Mouse (Mus musculus) forebrain, embryonic 10.5 days (tissue): Measurements from ENCODE around the gene Macrod1. TPM values are rescaled to one million over a fixed set of nuclear protein-coding genes. Genes with fewer than 3 reads are reported as not detected.

ENCODE experiments used
- DNase-seq: peaks from one replicate; pipeline ENCODE4 v3.0.0-alpha.2; 2017; ENCODE audit warnings: low spot score; ENCODE audit errors: extremely low spot score
- H3K27ac ChIP-seq: fragments of 300-500 bp; sonication (generic); 2 replicates; pipeline ENCODE4 v1.5.1; 2016; ENCODE audit warnings: mild to moderate bottlenecking
- H3K27me3 ChIP-seq: fragments of 300-500 bp; sonication (generic); 2 replicates; pipeline ENCODE4 v1.6.1; 2016; ENCODE audit warnings: mild to moderate bottlenecking; ENCODE audit not compliant: poor library complexity, severe bottlenecking
- H3K36me3 ChIP-seq: fragments of 300-500 bp; sonication (generic); replicated peaks from 2 replicates; pipeline ENCODE4 v1.6.1; 2016; ENCODE audit warnings: mild to moderate bottlenecking, moderate library complexity
- H3K4me1 ChIP-seq: fragments of 300-500 bp; sonication (generic); 2 replicates; pipeline ENCODE4 v1.6.1; 2016
- H3K4me3 ChIP-seq: fragments of 300-500 bp; sonication (generic); 2 replicates; pipeline ENCODE4 v1.5.1; 2016; ENCODE audit warnings: mild to moderate bottlenecking, moderate library complexity
- H3K9me3 ChIP-seq: fragments of 300-500 bp; sonication (generic); 2 replicates; pipeline ENCODE4 v1.6.1; 2016; ENCODE audit warnings: mild to moderate bottlenecking, moderate library complexity
- WGBS: fragments of 180-500 bp; shearing (Covaris S2); methylation state at CpG from one replicate; pipeline ENCODE4 v1.1.7; 2016; 5-methylcytosine and 5-hydroxymethylcytosine counted together
- polyA plus RNA-seq: library from polyadenylated mRNA; unstranded; fragments of >200 nt; fragmentation: Nextera tagmentation; extraction: Ambion mirVana; gene quantifications from 2 replicates; pipeline ENCODE4 v1.2.1, GENCODE M21; 2016

The Macrod1 gene
- polyA plus RNA-seq, 1 experiment from 2014 or later, result 3.7 TPM

DNA sequence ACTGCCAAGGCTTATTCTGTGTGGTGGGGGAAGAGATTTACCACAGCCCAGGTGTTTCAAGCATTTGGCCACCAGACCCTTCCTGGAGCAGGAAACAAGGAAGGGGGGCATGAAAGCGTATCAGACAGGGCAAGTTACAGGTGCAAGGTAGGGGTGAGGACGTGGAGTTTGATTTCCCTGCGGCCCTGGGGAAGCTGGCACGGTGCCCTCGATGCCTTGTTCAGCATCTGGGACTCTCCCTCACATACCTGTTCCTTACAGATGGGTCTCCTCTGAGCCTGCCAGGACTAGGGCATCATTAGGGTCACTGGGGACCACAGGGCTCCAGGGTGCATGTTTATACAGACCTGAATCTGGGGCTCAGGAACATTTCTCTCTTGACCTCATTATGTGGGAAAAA lies 36.1 kb downstream of the Macrod1 start:
- Histone ChIP-seq H3K4me1 (peaks cover 79% of the 10 kb centered on the region), H3K27me3 (peaks cover 69% of the 10 kb centered on the region), H3K27ac (peak overlapping the region; percentile 54), H3K36me3 (peaks cover 12% of the 10 kb centered on the region), H3K9me3 (no peaks in the 10 kb centered on the region), H3K4me3 (no peak overlapping the region)
- no peak for DNase-seq
- 89% methylated on average over 5 of the region's 5 CpGs for WGBS

DNA sequence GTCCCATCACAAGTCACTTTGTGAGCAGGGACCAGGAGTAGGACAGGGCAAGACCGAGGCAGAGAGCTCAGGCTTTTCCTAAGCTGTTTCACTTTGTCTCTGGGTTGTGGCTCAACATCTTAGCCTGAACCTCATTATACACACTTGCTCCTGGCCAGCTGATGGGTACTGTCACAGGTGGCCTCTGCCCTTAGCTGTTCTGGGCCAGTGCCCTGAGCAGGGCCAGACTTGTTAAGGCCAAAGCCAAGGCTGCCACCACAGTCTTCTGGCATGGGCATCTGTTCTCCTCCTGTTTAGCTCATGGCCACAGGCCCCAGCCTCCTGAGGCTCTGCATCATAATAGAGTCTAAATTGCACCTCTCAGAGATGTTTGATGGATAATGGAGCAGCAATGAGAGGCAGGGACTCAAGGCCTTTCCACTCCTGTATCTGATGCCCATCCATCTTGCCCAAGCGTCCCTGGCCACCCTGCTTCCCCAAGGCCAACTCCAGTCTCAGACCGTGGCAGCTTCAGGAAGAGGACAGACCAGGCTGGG lies 43.1 kb downstream of the Macrod1 start:
- Histone ChIP-seq H3K36me3 (peaks cover 12% of the 10 kb centered on the region), H3K27ac (peak overlapping the region; percentile 12; the same call in 1 of the 2 replicates), H3K4me1 (peaks cover 70% of the 10 kb centered on the region), H3K9me3 (no peaks in the 10 kb centered on the region), H3K27me3 (peaks cover 87% of the 10 kb centered on the region), H3K4me3 (no peak overlapping the region)
- DNase-seq, result no peak
- WGBS, result 85% methylated on average over 3 of the region's 3 CpGs

DNA sequence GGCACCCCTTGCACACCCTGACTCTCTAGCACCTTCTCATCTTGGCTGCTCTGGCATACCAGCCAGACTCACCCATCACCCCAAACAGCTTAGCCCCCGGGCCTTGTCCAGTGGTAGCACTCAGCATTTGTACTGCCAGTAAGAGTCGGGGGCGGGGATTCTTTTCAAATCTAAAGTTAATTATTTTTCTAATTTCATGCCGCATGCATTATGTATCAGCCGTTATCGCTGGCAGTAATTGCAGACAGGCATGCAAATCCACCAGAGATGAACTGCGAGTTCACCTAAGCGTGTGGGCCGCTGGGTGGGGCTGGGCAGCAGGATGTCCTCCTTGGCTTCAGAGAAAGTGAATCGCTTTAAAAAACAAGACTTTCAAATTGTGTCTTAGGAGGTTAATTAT lies 45.4 kb downstream of the Macrod1 start:
- H3K4me1 ChIP-seq, result peaks cover 79% of the 10 kb centered on the region
- no peaks in the 10 kb centered on the region for H3K36me3 ChIP-seq
- no peak overlapping the region for H3K27ac ChIP-seq
- H3K9me3 ChIP-seq, result no peaks in the 10 kb centered on the region
- no peak for DNase-seq
- 90% methylated on average over 10 of the region's 10 CpGs for WGBS
- H3K4me3 ChIP-seq, result no peak overlapping the region
- H3K27me3 ChIP-seq, result peaks cover 87% of the 10 kb centered on the region

DNA sequence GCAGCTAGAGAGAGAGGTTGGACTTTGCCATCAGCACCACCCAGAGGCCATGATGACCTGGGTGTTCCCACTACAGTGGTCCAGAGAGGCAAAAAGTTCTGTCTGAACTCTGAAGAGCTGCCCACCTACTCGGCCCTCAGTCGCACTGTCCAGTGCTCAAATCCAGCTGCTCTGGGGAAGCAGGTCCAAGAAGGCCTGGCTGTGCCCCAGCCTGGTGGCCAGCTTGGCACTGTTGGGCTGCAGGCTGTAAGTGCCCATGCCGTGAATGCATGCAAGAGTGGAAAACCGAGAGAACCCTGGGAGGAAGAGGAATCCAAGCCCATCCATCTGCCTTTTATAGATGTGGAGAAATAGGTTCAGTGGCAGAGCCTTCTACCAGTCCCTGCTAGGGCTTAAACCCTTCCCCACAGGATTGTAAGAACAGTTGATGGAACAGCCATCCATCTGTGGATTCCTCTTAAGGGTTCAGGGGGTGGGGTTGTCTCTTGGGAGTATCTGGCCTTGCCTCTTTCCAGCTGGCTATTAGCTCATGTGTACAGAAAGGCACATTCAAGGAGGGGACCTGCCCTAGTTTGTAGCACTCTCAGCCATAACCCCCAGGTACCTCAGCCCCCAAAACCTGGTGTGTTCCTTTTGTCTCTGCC lies 46.9 kb downstream of the Macrod1 start:
- WGBS, result 69% methylated on average over 4 of the region's 4 CpGs
- DNase-seq, result no peak
- Histone ChIP-seq H3K27ac (peak overlapping the region; percentile 82), H3K4me1 (peaks cover 85% of the 10 kb centered on the region), H3K4me3 (peak overlapping the region; percentile 25), H3K9me3 (no peaks in the 10 kb centered on the region), H3K27me3 (peaks cover 87% of the 10 kb centered on the region), H3K36me3 (no peaks in the 10 kb centered on the region)

DNA sequence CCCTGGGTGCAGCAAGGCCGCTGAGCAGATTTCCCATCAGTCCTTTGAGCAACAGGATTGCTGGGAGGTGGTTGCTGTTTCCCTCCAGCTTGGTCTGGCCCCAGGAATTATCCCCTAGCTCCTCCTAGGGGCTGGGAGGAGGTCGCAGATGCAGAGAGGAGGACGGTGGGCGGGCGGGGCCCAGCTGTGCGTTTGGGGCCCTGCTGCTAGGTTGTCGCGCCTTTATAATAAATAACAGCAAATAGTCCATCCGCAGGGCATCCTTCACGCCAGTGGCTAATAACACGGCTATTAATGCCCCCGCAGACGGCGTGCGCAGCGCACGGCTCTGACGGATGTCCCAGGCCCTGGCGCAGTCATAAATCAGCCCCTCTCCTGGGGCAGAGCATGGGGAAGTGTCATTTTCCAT lies 47.4 kb downstream of the Macrod1 start:
- H3K36me3 ChIP-seq, result no peaks in the 10 kb centered on the region
- H3K9me3 ChIP-seq, result no peaks in the 10 kb centered on the region
- H3K27ac ChIP-seq, result peak overlapping the region; percentile 82
- DNase-seq, result no peak
- H3K27me3 ChIP-seq, result peaks cover 86% of the 10 kb centered on the region
- peaks cover 87% of the 10 kb centered on the region for H3K4me1 ChIP-seq
- WGBS, result 17% methylated on average over 19 of the region's 19 CpGs
- H3K4me3 ChIP-seq, result peak overlapping the region; percentile 25

GRCm38 (mm10) chr19:7105544-7105943 lies 48.9 kb downstream of the Macrod1 start, which contains the start of gene Flrt1:
Gene Flrt1 (minus strand): TSS chr19:7105729.
- Histone ChIP-seq H3K9me3 (no peaks in the 10 kb centered on the region), H3K4me3 (no peak within 1 kb of the TSS), H3K4me1 (peaks cover 90% of the 10 kb centered on the region), H3K36me3 (no peaks in the 10 kb centered on the region), H3K27ac (peak within 1 kb of the TSS; percentile 82), H3K27me3 (peaks cover 94% of the 10 kb centered on the region)
- 23% methylated on average over 9 of the region's 9 CpGs for WGBS
- DNase-seq, result no peak

GRCm38 (mm10) chr19:7106566-7106965 lies 50.0 kb downstream of the Macrod1 start:
- DNase-seq, result no peak
- Histone ChIP-seq H3K4me1 (peaks cover 94% of the 10 kb centered on the region), H3K36me3 (no peaks in the 10 kb centered on the region), H3K27me3 (peaks cover 95% of the 10 kb centered on the region), H3K9me3 (no peaks in the 10 kb centered on the region), H3K27ac (no peak overlapping the region), H3K4me3 (no peak overlapping the region)
- WGBS, result 80% methylated on average over 2 of the region's 2 CpGs

GRCm38 (mm10) chr19:7107174-7107573 lies 50.6 kb downstream of the Macrod1 start:
- no peak for DNase-seq
- Histone ChIP-seq H3K4me3 (no peak overlapping the region), H3K36me3 (no peaks in the 10 kb centered on the region), H3K27me3 (peaks cover 95% of the 10 kb centered on the region), H3K27ac (peak overlapping the region; percentile 26; the same call in 1 of the 2 replicates), H3K4me1 (peaks cover 95% of the 10 kb centered on the region), H3K9me3 (no peaks in the 10 kb centered on the region)
- 88% methylated on average over 4 of the region's 4 CpGs for whole genome bisulfite sequencing

- peaks cover 92% of the 10 kb centered on the region for H3K27me3 ChIP-seq
- H3K4me3 ChIP-seq, result no peak overlapping the region
- H3K36me3 ChIP-seq, result no peaks in the 10 kb centered on the region
- peaks cover 95% of the 10 kb centered on the region for H3K4me1 ChIP-seq
- H3K27ac ChIP-seq, result peak overlapping the region; percentile 32; the same call in 1 of the 2 replicates
- 64% methylated on average over 6 of the region's 6 CpGs for WGBS
- no peaks in the 10 kb centered on the region for H3K9me3 ChIP-seq
- DNase-seq, result peak; percentile 44
Observed at GRCm38 (mm10) chr19:7108114-7108905, 51.7 kb downstream of the Macrod1 start.

DNA sequence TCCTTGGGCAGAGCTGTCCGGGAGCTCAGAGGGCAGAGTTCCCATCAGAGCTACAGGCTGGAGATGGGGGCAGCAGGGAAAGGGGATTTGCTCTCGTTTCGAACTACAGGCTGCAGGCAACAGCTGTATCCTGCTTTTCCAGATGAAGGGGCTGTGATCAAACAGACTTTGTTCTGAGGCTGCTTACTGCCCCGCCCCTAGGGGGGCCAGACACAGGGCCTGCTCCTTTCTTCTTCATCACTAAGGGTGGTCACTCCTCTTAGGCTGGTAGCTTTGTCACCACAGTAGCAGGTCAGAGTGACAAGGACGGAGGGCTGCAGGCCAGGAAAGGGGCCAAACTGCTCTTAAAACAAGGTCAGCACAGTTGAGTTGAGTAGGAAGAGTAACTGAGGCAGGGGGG lies 53.5 kb downstream of the Macrod1 start:
- DNase-seq, result no peak
- peaks cover 92% of the 10 kb centered on the region for H3K27me3 ChIP-seq
- no peaks in the 10 kb centered on the region for H3K36me3 ChIP-seq
- H3K4me1 ChIP-seq, result peaks cover 95% of the 10 kb centered on the region
- 5% methylated on average over 5 of the region's 5 CpGs for WGBS
- H3K27ac ChIP-seq, result peak overlapping the region; percentile 76
- no peak overlapping the region for H3K4me3 ChIP-seq
- no peaks in the 10 kb centered on the region for H3K9me3 ChIP-seq

DNA sequence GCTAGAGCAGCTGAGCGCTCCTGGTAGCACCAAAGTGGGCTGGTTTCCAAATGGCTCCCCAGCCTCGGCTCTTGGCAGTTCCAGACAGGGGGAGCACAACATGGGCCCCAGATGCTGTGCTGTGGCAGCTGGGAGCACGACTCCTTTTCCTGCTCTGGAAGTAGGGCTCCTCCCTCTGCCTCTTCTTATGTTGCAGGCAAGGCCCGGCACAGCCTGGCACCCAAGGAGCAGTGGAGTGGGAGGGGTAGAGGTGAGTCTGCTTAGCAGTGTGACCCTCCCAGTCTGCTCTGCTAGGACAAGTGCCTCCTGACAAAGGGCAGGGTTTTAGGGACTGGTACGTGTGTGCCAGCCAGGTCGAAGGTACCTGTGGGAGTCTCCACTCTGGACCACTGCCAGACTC lies 54.3 kb downstream of the Macrod1 start:
- no peaks in the 10 kb centered on the region for H3K9me3 ChIP-seq
- no peak overlapping the region for H3K4me3 ChIP-seq
- DNase-seq, result no peak
- H3K36me3 ChIP-seq, result no peaks in the 10 kb centered on the region
- H3K27me3 ChIP-seq, result peaks cover 92% of the 10 kb centered on the region
- H3K27ac ChIP-seq, result peak overlapping the region; percentile 76
- 52% methylated on average over 6 of the region's 6 CpGs for WGBS
- H3K4me1 ChIP-seq, result peaks cover 95% of the 10 kb centered on the region

GRCm38 (mm10) chr19:7111309-7111708 lies 54.7 kb downstream of the Macrod1 start:
- Histone ChIP-seq H3K36me3 (no peaks in the 10 kb centered on the region), H3K27me3 (peaks cover 92% of the 10 kb centered on the region), H3K27ac (peak overlapping the region; percentile 31; the same call in 1 of the 2 replicates), H3K4me1 (peaks cover 95% of the 10 kb centered on the region), H3K4me3 (no peak overlapping the region), H3K9me3 (no peaks in the 10 kb centered on the region)
- DNase-seq, result no peak
- 88% methylated on average over 6 of the region's 6 CpGs for WGBS

- Histone ChIP-seq H3K27me3 (peaks cover 94% of the 10 kb centered on the region), H3K4me1 (peaks cover 96% of the 10 kb centered on the region), H3K9me3 (no peaks in the 10 kb centered on the region), H3K36me3 (no peaks in the 10 kb centered on the region), H3K4me3 (no peak overlapping the region), H3K27ac (peak overlapping the region; percentile 31; the same call in 1 of the 2 replicates)
- WGBS, result 79% methylated on average over 4 of the region's 4 CpGs
- DNase-seq, result no peak
Observed at GRCm38 (mm10) chr19:7111710-7112109, 55.1 kb downstream of the Macrod1 start.
